Mouse (Mus musculus): Measurements from ENCODE around the gene Adh1. TPM values are rescaled to one million over a fixed set of nuclear protein-coding genes. Genes with fewer than 3 reads are reported as not detected.

The Adh1 gene
- polyA plus RNA-seq, 1 experiment from 2014 or later, result 86.9 TPM

GRCm38 (mm10) chr3:138293298-138293895 lies 32.6 kb downstream of the Adh1 start:
- no peak overlapping the region for H3K4me2 ChIP-seq
- no peak overlapping the region for H3K27ac ChIP-seq
- peaks cover 4% of the 10 kb centered on the region; the same call in 1 of the 2 replicates for H3K4me1 ChIP-seq
- no peak overlapping the region for H3K4me3 ChIP-seq (replicated peaks)
- H3K27me3 ChIP-seq, result no peaks in the 10 kb centered on the region
- H3K9ac ChIP-seq, result no peak overlapping the region
- no peaks in the 10 kb centered on the region for H3K36me3 ChIP-seq
- 84% methylated on average over 7 of the region's 7 CpGs for WGBS
- no peak for ATAC-seq (replicated peaks; ENCODE audit: low FRiP score)
- peaks cover 13% of the 10 kb centered on the region for H3K9me3 ChIP-seq (replicated peaks)

DNA sequence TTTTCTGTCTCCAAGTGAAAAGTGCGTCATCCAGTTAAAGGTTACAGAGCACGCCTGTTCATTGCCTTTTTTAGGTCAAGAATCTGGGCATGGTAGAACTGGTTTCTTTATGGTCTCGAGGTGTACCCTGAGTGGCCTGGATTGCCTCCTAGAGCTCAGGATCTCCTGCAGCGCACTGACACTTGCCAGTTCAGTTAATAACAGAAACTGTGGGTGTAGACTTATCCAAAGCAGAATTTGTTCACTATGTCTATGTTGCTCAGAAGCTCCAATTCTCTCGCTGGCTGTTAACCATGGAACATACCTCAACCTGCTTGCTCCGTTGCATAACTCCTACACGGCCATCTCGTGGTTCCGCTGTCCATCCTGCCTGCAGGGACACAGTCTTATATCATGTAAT lies 39.3 kb downstream of the Adh1 start:
- Histone ChIP-seq H3K4me3 (replicated peaks) (no peak overlapping the region), H3K4me2 (no peak overlapping the region), H3K36me3 (no peaks in the 10 kb centered on the region), H3K27ac (no peak overlapping the region), H3K27me3 (no peaks in the 10 kb centered on the region), H3K4me1 (peaks cover 30% of the 10 kb centered on the region), H3K9me3 (replicated peaks) (peaks cover 13% of the 10 kb centered on the region), H3K9ac (no peak overlapping the region)
- 93% methylated on average over 9 of the region's 9 CpGs for WGBS
- no peak for ATAC-seq (replicated peaks; ENCODE audit: low FRiP score)

DNA sequence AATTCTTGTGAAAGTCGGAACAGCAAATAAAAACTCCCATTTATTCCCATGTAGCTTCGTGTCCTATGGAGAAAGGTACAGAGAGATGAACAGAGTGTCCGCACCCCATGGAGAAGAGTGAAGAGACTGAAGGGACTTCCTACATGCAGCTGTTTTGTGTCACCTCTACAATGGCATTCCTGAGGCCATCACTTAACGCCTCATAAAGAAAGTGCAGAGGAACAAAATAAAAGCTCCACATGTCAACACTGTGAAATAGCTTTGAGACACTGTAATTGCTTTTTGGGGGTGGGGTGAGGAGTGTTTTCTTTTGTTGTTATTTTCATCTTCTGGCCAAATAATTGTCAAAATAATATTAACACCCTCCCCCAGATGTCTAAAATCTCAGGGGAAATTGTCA lies 41.9 kb downstream of the Adh1 start:
- Histone ChIP-seq H3K27ac (peak overlapping the region; percentile 28; the same call in 1 of the 2 replicates), H3K4me1 (peaks cover 42% of the 10 kb centered on the region), H3K27me3 (no peaks in the 10 kb centered on the region), H3K4me2 (no peak overlapping the region), H3K36me3 (no peaks in the 10 kb centered on the region), H3K9me3 (replicated peaks) (peaks cover 7% of the 10 kb centered on the region), H3K9ac (no peak overlapping the region), H3K4me3 (replicated peaks) (no peak overlapping the region)
- 37% methylated on average over 4 of the region's 4 CpGs for WGBS
- peak; percentile 61 for ATAC-seq (replicated peaks; ENCODE audit: low FRiP score)

- ATAC-seq (replicated peaks; ENCODE audit: low FRiP score), result 0 out of 2 replicates have a peak, but pooled peaks have one; percentile 52
- H3K4me1 ChIP-seq, result peaks cover 42% of the 10 kb centered on the region
- H3K4me2 ChIP-seq, result no peak overlapping the region
- no peaks in the 10 kb centered on the region for H3K9me3 ChIP-seq (replicated peaks)
- H3K36me3 ChIP-seq, result no peaks in the 10 kb centered on the region
- no peaks in the 10 kb centered on the region for H3K27me3 ChIP-seq
- H3K27ac ChIP-seq, result peak overlapping the region; percentile 58
- 51% methylated on average over 6 of the region's 6 CpGs for WGBS
- no peak overlapping the region for H3K4me3 ChIP-seq (replicated peaks)
- no peak overlapping the region for H3K9ac ChIP-seq
These were observed 43.1 kb downstream of the Adh1 start for GRCm38 (mm10) chr3:138303771-138304488.

DNA sequence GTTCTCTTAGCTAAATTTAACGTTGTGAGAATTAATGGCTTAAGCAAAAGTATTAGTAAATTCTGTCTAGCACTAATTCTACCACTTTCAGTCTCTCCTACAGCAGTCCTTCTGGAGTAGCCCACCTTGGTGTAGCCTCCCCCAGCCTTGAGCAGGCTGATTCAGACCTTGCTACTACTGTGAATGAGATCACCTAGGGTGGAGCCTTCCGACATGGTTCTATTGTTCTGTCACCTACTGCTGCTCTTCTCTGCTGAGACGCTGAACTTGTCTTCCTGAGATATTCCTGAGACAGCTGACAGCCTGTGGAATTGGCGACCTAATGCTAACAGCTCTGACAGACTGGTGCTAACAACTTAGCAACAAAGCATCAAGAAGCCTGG lies 43.7 kb downstream of the Adh1 start:
- H3K4me1 ChIP-seq, result peaks cover 42% of the 10 kb centered on the region
- H3K4me2 ChIP-seq, result no peak overlapping the region
- no peak overlapping the region for H3K4me3 ChIP-seq (replicated peaks)
- peak overlapping the region; percentile 58 for H3K27ac ChIP-seq
- 45% methylated on average over 4 of the region's 4 CpGs for WGBS
- no peaks in the 10 kb centered on the region for H3K27me3 ChIP-seq
- H3K9ac ChIP-seq, result no peak overlapping the region
- no peaks in the 10 kb centered on the region for H3K9me3 ChIP-seq (replicated peaks)
- no peak for ATAC-seq (replicated peaks; ENCODE audit: low FRiP score)
- H3K36me3 ChIP-seq, result no peaks in the 10 kb centered on the region

DNA sequence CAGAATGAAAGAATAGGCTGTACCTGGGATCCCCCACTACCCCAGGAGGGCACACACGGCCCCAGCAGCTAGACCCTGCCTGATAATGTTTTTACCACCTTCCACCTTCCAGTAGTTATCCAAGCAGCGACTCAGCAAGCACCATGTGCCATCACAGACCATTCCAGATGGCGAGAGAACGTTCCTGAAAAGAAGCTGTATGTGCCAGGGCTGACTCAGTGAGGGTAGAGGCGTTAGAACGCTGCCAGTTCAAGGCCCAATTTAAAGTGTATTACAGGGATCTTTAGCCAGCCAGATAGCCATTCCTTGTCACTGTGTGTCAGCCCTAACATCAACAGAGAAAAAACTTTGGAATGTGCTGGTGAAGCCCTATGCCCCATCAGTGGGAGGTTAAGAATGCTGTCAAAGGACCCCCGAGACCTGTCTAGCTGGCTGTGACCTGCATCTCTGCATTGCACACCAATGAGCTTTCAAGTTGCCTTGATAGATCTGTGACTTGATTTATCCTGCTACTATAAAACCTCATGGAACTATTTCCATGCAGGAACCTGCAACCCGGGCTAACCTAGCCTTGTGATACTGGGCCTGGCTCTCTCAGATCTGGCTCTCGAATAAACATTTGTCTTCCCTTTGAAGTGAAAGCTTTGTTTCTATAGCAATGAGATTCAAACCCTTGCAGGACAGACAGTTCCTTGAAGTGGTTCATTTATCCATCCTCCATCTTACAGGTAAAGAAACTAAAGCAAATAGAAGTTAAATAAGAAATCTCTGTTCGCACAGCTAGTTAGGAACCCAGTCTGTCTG lies 44.9 kb downstream of the Adh1 start:
- ATAC-seq (replicated peaks; ENCODE audit: low FRiP score), result no peak

DNA sequence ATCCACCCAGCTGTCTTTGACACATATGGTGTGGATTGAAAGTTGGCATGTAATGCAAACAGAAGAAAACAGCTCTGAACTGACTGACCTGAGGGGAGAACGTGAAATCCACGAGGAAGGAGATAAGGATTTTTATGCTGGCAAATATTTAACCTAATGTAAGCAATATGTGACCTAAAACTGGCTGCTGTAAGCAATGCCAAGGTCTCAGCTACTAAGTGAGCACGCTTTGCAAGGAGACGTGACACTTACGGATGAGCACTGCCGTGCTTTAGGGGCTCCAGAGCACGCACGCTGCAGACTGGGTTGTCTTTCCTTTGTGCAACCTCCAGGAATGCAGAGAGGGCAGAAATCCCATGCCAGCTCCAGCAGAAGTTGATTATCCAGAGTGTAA lies 45.5 kb downstream of the Adh1 start:
- Histone ChIP-seq H3K9me3 (replicated peaks) (no peaks in the 10 kb centered on the region), H3K4me2 (peak overlapping the region; percentile 23; the same call in 1 of the 2 replicates), H3K36me3 (no peaks in the 10 kb centered on the region), H3K4me1 (peaks cover 42% of the 10 kb centered on the region), H3K9ac (no peak overlapping the region), H3K4me3 (replicated peaks) (no peak overlapping the region), H3K27ac (no peak overlapping the region), H3K27me3 (no peaks in the 10 kb centered on the region)
- ATAC-seq (replicated peaks; ENCODE audit: low FRiP score), result peak; percentile 41
- WGBS, result 33% methylated on average over 8 of the region's 8 CpGs

More for the DNA sequence above, 44.9 kb downstream of the Adh1 start:
- Histone ChIP-seq H3K9ac (no peak overlapping the region), H3K36me3 (no peaks in the 10 kb centered on the region), H3K27ac (no peak overlapping the region), H3K9me3 (replicated peaks) (no peaks in the 10 kb centered on the region), H3K4me3 (replicated peaks) (no peak overlapping the region), H3K4me2 (no peak overlapping the region), H3K27me3 (no peaks in the 10 kb centered on the region), H3K4me1 (peaks cover 42% of the 10 kb centered on the region)
- 62% methylated on average over 10 of the region's 10 CpGs for WGBS

DNA sequence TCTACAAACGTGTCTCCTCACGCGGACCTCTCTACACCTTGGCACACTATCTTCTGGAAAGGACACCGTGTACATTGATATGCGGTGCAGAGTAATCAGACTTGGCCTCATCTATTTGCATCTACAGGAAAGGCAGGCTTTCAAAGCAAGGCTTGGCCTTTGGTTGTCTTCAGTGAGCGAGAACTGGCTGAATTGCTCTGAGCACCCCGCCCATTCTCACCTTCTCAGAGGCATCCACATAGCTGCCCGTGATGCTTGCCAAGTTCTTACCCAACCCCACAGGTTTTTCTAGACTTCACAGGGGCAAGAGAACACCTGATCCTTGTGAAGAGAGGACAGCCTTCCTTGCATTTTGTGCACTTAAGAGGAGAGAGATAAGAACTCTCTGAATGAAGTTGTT lies 49.1 kb downstream of the Adh1 start:
- peaks cover 15% of the 10 kb centered on the region for H3K4me1 ChIP-seq
- H3K27me3 ChIP-seq, result no peaks in the 10 kb centered on the region
- ATAC-seq (replicated peaks; ENCODE audit: low FRiP score), result no peak
- no peak overlapping the region for H3K4me2 ChIP-seq
- no peak overlapping the region for H3K27ac ChIP-seq
- WGBS, result 86% methylated on average over 8 of the region's 8 CpGs
- no peak overlapping the region for H3K9ac ChIP-seq
- H3K4me3 ChIP-seq (replicated peaks), result no peak overlapping the region
- H3K36me3 ChIP-seq, result no peaks in the 10 kb centered on the region
- H3K9me3 ChIP-seq (replicated peaks), result no peaks in the 10 kb centered on the region

GRCm38 (mm10) chr3:138311015-138311414 lies 50.2 kb downstream of the Adh1 start:
- WGBS, result 89% methylated on average over 6 of the region's 6 CpGs
- Histone ChIP-seq H3K27me3 (no peaks in the 10 kb centered on the region), H3K9me3 (replicated peaks) (no peaks in the 10 kb centered on the region), H3K36me3 (no peaks in the 10 kb centered on the region), H3K4me2 (no peak overlapping the region), H3K4me3 (replicated peaks) (no peak overlapping the region), H3K9ac (no peak overlapping the region), H3K27ac (no peak overlapping the region), H3K4me1 (peaks cover 5% of the 10 kb centered on the region)
- ATAC-seq (replicated peaks; ENCODE audit: low FRiP score), result no peak

DNA sequence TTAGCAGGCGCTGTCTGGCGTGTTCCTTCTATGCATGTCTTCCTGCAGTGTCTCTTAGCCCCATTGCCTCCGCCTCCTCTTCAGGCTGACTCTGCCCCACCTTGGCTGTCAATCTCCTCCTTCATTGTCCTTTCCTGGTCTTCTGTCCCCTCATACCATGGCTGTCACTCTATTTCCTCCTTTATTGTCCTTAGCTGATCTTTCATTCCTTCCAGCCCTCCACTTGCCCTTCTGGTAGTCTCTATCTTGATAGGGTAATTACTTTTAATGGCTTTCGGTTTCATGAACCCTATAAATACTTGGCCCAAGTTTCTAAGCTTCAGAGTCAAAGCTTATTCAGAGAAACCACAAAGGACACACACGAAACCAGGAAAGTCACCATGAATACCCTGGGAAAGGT lies 52.2 kb downstream of the Adh1 start, which contains the start of gene Adh6a:
Gene Adh6a (plus strand): TSS at position 322 of the 400 bp plus-strand sequence.
- H3K4me1 ChIP-seq, result no peaks in the 10 kb centered on the region
- no peak within 1 kb of the TSS for H3K4me3 ChIP-seq (replicated peaks)
- H3K27ac ChIP-seq, result no peak within 1 kb of the TSS
- no peak for ATAC-seq (replicated peaks; ENCODE audit: low FRiP score)
- H3K36me3 ChIP-seq, result no peaks in the 10 kb centered on the region
- H3K4me2 ChIP-seq, result no peak within 1 kb of the TSS
- no peaks in the 10 kb centered on the region for H3K27me3 ChIP-seq
- no peaks in the 10 kb centered on the region for H3K9me3 ChIP-seq (replicated peaks)
- no peak within 1 kb of the TSS for H3K9ac ChIP-seq
- 88% methylated on average over 5 of the region's 5 CpGs for WGBS

DNA sequence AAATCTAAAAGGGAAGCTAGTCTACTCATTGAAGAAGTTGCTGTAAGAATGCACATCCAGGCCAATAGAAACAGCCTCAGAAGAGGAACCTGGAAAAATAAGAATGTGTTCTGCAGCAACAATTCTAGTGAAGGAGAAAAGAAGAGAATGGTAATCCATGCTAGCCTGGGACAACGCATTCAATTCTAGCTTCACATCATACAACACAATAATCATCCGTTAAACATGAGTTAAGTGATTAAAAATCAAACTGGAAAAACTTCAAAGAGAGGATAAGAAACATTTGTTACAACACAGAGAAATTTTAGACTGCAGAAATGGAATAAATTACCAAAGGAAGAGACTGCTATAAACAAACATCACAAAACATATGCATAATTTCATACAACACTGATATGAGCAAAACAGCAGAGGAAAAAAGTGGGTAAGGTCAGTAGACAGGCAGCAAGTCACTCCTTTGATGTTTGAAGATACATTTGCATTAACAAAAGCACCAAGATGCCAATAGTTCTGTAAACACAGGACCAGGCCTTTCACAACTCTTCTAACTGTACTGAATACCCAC lies 56.2 kb downstream of the Adh1 start:
- ATAC-seq (replicated peaks; ENCODE audit: low FRiP score), result no peak
- no peak overlapping the region for H3K4me3 ChIP-seq (replicated peaks)
- H3K27ac ChIP-seq, result no peak overlapping the region

DNA sequence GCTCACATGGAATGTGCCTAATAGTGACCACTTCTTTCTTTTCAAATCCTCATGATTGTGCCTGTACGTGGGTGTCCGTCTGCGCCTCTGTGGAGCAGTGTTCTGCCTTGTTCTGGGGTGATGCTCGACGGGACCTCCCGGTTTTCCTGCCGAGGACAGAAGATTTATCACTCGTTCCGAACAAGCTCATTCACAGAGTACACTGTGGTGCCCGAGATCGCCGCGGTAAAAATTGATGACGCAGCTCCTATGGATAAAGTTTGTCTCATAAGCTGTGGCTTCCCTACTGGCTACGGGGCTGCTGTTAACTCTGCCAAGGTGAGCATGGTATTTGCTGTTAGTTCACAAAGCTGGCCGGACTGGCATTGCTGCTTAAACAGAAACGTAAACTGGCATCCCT lies 64.2 kb downstream of the Adh1 start:
- Histone ChIP-seq H3K27ac (no peak overlapping the region), H3K4me1 (no peaks in the 10 kb centered on the region), H3K4me3 (replicated peaks) (no peak overlapping the region), H3K4me2 (no peak overlapping the region), H3K27me3 (no peaks in the 10 kb centered on the region), H3K36me3 (no peaks in the 10 kb centered on the region), H3K9me3 (replicated peaks) (0 out of 2 replicates have a peak, but pooled peaks cover 5% of the 10 kb centered on the region), H3K9ac (no peak overlapping the region)
- 92% methylated on average over 17 of the region's 17 CpGs for WGBS
- ATAC-seq (replicated peaks; ENCODE audit: low FRiP score), result no peak

More for the DNA sequence above, 56.2 kb downstream of the Adh1 start:
- WGBS, result 88% methylated on average over 2 of the region's 2 CpGs
- H3K4me2 ChIP-seq, result no peak overlapping the region
- no peaks in the 10 kb centered on the region for H3K4me1 ChIP-seq
- no peak overlapping the region for H3K9ac ChIP-seq
- no peaks in the 10 kb centered on the region for H3K36me3 ChIP-seq
- no peaks in the 10 kb centered on the region for H3K27me3 ChIP-seq
- no peaks in the 10 kb centered on the region for H3K9me3 ChIP-seq (replicated peaks)

All from kidney, embryonic 15.5 days (tissue).